Mouse (Mus musculus) left cerebral cortex, postnatal 4 days (tissue): Measurements from ENCODE around the gene Ncs1. TPM values are rescaled to one million over a fixed set of nuclear protein-coding genes. Genes with fewer than 3 reads are reported as not detected.

Experiments
- DNase-seq: peaks from one replicate; pipeline ENCODE4 v3.0.0-alpha.2; 2022
- intact Hi-C: fragments of 180-260 bp; cut with DNase I; formaldehyde crosslinking; loops from one replicate; pipeline ENCODE4 v1.15.1; 2025
- total RNA-seq, 2 experiments: library from RNA; stranded (reverse); gene quantifications; 2 replicates each; pipeline ENCODE4 v1.2.3; 2021

Gene Ncs1
- total RNA-seq, 2 experiments from 2014 or later: 161 to 162 TPM

DNA sequence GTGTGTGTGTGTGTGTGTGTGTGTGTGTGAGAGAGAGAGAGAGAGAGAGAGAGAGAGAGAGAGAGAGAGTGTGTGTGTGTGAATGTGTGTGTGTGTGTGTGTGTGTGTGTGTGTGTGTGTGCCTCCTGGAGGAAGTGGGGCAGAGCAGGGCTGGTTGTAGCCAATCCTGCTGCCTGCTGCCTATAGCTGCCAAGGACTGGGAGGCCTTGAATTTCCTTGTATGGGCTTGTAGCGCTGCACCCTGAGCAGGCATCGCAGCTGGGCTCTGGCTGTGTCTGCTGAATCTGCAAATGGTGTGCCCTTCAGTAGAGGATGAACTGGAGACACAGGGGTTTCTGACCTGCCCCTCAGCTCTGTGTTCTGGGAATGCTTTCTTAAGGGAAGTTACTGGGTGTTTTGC is 72.5 kb downstream of the Ncs1 start:
- DNase-seq: no peak

DNA sequence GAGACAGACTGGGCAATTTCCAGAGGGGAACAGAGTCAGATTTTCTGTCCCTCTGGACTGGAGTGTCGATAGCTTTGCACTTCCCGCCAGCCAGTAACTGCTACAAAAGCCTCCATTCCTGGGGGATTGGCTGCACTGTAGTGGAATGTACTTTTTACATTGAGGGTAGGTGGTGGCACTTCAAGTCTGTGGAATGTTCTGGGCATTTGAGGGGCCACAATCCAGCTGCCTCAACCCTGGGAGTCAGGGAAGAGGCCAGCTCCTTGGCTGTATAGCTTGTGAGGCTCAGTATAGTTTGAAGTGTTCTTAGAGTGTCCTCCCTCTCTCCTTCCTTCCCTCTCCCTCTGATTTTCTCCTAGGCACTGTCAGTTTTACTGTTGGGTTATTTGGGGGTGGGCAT is 73.6 kb downstream of the Ncs1 start:
- no peak for DNase-seq
- intact Hi-C loops: no loop called here

More for the DNA sequence above, 72.5 kb downstream of the Ncs1 start:
- intact Hi-C loops: no loop called here

DNA sequence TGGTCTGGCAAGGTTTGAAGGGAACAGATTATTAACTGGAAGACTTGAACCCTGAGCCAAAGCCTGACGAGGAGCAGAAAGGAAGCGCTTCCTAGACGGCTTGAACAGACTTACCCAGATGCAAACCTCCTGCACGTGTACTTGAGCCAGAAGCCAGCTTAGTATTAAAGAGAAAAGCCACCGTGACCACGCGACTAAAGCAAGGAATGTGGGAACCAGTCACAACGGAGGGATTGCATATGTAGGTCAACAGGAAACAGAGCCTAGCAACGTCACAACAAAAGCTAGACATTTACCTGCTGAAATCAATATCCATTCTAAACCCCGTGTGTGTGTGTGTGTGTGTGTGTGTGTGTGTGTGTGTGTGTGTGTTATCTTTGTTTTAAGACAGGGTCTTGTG is 81.6 kb downstream of the Ncs1 start:
- intact Hi-C loops: no loop called here
- DNase-seq: no peak

DNA sequence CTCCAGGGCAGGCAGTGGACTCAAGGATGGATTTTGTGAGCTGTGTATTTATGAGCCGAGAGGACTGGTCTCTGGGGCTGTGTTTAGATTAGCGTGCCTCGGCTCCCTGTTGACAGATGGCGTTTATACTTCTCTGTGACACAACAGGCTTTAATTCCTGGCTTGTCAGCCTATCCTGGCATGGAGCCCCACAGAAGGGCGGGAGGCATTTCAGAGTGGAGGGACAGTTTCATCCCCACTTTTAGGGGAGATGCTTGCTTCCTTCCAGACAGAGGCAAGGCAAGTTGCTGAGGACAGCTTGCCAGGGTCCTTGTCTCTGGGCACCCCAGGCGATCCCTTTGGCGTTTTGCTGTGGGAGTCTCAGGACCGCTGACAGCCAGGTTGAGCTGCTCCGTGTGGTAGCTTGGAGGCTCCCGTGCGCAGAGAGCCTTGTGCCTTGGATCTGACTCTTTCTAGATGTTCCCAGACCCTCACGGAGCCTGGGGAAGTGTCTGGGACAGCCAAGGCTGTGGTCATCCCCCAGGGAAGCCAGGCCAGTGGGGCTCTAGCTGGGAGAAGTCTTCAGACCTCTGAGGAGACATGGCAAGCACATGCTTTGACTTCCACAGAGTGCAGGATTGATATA is 92.2 kb downstream of the Ncs1 start:
- DNase-seq: peak; percentile 67
- intact Hi-C loops: no loop called here

DNA sequence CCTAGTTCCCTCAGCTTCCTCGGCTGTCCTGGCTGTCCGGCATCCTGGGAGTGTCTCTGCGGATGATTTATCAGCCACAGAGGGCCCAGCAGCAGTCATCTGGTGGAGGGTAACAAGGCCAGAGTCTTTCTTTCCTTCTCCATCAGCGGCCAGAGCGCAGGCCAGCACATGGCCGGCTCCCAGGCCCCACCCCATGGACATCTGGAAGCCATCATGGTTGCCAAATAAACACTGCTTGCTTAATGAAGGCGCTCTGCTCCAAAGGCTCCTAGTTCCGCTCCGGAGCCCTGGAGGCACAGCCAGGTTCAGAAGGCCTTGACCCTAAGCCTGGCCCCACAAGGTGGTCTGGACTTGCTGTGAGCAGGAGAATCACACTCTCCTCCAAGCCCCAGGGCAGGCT is 94.2 kb downstream of the Ncs1 start:
- DNase-seq: peak; percentile 67
- intact Hi-C loops: no loop called here

DNA sequence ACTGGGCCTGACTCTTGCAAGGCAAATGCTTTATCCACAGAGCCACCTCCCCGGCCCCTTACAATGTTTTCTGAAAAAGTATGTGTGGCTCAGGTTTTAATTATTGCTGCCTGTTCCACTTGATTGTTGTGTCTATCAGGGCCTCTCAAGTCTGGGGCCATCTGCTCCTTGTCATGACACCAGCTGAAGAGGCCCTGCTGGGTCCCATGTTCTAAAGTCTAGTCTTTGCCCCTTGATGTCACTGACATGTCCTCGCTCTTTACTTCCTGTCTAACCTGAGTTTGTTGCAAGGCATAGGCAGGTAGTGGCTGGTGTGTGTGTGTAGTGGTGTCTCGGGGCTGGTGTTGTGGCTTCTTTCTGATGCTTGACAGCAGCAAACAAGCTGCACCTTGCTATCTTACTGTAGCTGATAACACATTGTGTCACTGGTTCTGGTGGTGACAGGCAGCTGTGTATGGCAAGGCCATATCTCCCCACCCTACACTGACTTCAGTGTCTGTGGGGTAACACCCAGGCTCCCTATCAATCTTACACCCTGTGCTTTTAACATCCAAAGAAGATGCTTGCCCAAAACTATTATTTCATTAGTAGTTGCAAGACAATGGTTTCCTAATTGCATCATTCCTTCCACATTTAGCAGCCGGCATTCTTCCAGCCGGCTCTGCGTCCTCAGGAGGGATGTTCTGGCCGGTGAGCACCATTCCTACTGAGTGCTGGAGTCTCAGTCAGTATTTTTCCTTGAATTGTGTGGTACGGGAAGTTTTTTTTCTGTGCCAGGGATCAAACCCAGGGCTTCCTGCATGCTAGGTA is 96.3 kb downstream of the Ncs1 start:
- intact Hi-C loops: no loop called here
- no peak for DNase-seq

Other genes with a start within 250 kb of the Ncs1 start
- gene Fnbp1, start 103.8 kb upstream of the Ncs1 start, total RNA-seq: 10 to 100 TPM; 75.3 to 77.3 TPM
- gene Gpr107, start 93.5 kb upstream of the Ncs1 start, total RNA-seq: 10 to 100 TPM; 59.0 to 59.8 TPM
- gene Hmcn2, start 68.6 kb downstream of the Ncs1 start, total RNA-seq: under 1 TPM; 0.42 to 0.72 TPM
- 10 to 100 TPM; 14.7 to 18.2 TPM for gene Ass1, start 224.4 kb downstream of the Ncs1 start, total RNA-seq